Mouse (Mus musculus) NIH3T3 (cell line): ENCODE data around the gene Cyth1.
A peak's percentile ranks its signal among the peaks of the same experiment; 100 is the strongest.

ENCODE experiments used
- DNase-seq: peaks from one replicate; pipeline ENCODE4 v3.0.0-alpha.2; 2012; ENCODE audit warnings: low read depth

The Cyth1 gene

DNA sequence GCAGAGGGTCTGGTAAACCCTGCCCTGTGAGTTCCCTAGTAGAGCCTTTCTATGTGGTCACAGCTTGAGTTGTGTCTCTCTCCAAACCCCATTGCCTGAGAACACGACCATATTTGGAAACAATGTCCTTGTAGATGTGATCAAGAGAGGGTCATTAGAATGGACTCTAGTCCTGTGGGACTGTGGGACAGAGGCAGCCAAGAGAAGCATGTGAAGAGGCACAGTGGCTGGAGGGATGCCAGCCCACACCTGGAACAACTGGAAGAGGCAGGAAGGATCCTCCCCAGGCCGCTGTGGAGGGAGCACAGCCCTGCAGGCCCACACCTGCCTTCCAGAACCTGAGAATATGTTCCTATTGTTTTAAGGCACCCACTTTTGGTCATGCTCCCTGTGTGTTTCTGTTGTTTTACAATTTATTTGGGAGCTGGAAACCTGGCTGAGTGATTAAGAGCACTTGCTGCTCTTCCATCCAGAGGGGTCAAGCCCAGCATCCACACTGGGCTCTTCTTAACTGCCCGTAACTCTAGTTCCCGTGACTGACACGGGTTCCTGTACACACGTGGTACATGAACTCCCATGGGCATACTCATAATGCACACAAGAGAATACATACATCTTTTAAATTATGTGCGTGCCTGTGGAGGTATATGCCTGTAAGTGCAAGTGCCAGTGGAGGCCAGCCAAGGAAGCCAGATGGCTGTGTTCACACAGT lies 5.2 kb upstream of the Cyth1 start:
- peak; percentile 34 for DNase-seq

GRCm38 (mm10) chr11:118249012-118249383 lies 606 bp upstream of the Cyth1 start:
- peak; percentile 45 for DNase-seq

- peak; percentile 68 for DNase-seq
These were observed 865 bp downstream of the Cyth1 start for GRCm38 (mm10) chr11:118247359-118248095.

DNA sequence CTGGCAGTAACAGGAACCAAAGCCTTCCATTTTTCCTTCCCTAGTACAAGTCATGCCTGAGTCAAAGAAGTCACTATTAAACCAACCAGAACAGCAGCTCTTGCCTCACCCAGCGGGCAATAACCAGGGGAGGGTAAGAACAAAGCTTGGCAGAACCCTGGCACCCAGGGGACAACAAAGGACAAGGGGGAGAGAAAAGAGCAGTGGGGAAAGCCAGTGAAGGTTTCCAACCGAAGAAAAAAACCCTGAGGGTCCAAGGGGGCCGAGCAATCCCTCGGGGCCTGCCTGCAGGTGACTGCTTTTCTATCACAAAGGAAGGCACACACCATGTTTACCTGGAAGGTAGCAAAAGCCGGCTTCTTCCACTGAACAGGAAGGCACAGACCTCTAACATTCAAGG lies 1.7 kb downstream of the Cyth1 start:
- DNase-seq: no peak

GRCm38 (mm10) chr11:118245130-118245529 lies 3.3 kb downstream of the Cyth1 start:
- DNase-seq: no peak

DNA sequence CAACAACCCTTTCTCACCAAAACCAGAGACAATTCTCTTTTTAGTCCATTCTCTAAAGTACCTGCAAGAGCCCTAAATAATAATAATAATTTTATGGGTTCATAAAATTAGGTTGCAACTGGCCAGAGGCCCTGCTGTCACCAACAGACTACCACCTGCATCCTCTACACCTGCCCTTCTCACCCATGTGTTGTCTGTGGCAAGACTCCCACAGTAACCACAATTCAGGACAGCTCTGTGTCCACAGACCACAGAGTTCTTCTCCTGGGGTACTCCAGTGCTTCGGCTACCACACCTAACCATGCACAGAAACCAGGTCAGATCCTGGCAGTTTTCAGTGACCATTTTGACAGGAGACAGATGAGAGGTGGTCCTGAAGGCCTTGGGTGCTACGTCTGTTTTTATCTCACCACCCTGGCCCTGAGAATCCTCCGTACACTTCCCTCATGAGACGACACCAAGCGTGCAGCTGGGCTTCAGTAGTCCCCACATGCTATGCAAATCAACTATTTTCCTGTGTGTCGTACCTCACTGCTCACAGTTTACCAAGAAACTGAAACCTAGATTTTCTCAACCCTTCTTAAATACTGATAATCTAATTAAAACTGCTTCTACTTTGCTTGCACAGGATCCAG lies 4.6 kb downstream of the Cyth1 start:
- DNase-seq: no peak

DNA sequence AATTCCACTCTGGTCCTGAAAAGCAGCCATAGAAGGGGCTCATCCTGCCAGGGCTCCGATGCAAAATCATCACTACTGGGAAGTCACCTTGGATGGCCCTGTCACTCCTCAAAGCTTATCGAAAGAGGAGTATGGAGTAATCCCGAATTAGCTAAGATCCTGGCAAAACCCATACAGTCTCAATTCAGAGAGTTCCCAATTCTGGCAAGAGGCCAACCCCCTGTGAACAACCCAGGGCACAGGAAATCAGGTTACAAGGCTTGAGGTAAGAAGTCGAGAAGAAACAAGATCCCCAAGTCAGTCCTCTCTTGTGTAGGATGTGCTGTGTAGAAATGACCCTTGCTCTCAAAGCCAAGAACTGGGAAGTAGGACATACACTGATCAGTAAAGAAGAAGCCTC lies 5.9 kb downstream of the Cyth1 start:
- DNase-seq: no peak

- no peak for DNase-seq
These were observed 8.0 kb downstream of the Cyth1 start for GRCm38 (mm10) chr11:118240388-118240787.

DNA sequence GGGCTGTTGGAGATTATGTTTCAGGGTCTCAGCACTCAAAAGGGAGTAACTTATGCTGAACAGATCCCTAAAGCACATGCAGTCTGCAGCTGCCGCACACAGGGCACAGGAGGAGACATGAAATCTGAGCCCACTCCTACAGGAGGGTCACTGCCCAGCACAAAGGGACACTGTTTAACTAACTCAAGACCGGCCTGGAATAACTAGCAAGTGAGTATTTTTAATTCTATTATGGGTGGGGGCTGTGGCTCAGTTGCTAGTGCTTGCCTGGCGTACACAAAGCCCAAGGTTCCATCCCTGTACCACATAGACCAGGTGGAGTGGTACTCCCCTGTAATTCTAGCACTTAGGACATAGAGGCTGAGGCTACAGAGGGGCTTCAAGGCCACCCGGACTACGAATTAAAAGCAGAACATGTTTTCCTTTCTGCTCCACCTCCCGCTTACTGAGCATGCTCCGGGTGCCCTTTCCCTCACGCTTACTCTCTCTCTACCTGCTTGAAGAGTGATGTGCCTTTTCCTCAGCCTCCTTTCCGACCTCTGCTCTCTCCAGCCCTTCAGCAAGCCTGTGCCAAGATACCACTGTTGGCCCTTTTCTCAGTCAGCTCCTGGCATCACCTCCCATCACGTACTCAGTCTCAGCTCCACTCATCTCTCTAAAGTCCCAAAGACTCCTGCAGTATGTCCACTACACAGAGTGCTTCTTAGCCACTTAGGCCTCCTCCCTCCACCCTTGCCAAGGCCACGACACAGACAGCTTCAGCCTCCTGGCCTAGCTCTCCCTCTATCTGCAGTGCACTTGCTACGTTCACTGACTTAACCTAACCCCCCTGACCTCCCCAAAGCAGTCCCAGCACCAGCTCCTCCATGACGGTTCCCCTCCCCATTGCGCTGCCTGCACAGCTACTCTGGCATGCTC lies 8.9 kb downstream of the Cyth1 start:
- no peak for DNase-seq

- DNase-seq: no peak
These were observed 11.7 kb downstream of the Cyth1 start for GRCm38 (mm10) chr11:118236520-118237190.

GRCm38 (mm10) chr11:118234929-118235328 lies 13.5 kb downstream of the Cyth1 start:
- DNase-seq: no peak

GRCm38 (mm10) chr11:118234500-118234899 lies 13.9 kb downstream of the Cyth1 start:
- no peak for DNase-seq

GRCm38 (mm10) chr11:118233924-118234323 lies 14.5 kb downstream of the Cyth1 start:
- peak; percentile 52 for DNase-seq

DNA sequence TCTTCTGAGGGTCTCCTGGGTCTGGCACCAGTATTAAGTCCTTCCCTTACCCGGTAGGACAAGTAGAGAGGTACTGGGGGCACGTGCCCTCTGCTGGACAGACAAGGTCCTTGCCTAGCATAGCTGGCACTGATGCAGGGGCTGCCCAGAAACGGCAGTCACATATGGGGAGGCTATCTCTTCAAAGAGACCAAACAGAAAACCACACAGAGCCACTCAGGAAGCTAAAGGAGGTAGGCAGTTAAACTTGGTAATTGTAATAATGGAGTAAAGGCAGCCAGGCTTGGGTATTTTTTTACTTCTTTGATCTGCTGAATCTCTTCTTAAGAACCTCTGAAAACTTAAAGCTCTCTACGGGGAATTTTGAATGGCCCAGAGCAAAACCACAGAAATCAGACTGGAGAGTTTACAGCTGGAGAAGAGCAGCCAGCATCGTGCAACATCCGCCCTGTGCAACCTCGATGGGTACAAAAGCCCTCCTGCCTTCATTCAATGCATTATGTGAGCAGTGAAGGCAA lies 16.0 kb downstream of the Cyth1 start:
- peak; percentile 52 for DNase-seq

DNA sequence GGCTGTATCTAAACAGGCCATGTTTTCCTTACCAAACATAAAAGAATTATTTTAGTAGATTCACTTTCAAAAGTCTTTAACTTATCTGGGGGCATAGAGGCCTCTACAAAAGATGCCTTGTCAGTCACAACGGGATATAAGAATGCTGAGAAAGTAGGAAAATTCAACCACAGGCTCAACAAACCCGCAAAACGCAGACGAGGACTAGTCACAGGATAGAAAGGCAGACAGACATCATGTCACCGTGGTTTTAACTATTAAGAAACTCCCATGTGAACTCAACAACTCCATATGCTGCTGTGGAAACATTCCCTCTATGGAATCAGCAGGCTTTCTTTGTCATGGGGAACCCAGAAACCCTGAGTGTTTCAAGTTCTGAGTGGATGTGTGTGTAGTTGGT lies 18.5 kb downstream of the Cyth1 start:
- DNase-seq: no peak

GRCm38 (mm10) chr11:118227650-118228049 lies 20.7 kb downstream of the Cyth1 start:
- no peak for DNase-seq

DNA sequence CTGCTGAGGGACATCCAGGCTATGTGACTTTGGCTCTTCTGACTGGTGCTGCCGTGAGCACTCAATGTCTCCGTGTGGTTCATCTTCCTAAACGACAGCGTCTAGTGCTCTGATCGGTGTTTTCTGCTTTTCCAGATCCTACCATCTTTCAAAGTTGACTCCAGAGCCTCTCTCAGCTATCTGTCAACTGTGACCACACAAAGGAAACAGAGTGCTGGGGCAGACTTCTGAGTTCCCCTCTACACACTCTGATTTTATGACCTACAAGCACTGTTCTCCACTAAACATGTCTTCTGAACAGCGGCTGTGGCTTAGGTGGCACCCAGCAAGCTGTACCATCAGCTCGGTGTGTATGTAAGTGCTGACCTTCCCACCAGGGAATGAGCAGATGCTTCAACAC lies 21.5 kb downstream of the Cyth1 start:
- no peak for DNase-seq

DNA sequence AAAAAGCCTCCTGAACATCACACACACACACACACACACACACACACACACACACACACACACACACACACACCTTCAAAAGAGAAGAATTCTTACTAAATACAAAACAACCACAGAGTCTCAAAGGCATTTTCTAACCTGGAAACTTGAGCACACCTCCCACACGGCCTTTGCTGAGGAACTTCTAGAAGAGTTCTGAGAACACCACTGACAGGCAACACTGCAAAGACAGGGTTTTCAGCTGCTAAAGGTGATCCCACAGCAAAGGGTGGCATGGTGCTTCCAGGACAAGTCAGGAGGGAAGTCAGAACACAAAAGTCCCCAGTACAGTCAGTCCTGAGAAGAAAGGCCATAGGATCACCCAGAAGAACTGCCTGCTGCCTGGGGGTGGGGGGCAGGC lies 22.5 kb downstream of the Cyth1 start:
- DNase-seq: no peak

GRCm38 (mm10) chr11:118225056-118225836 lies 23.1 kb downstream of the Cyth1 start:
- no peak for DNase-seq

- DNase-seq: no peak
These were observed 24.9 kb downstream of the Cyth1 start for GRCm38 (mm10) chr11:118223416-118224067.
